Mouse (Mus musculus) cerebellum, postnatal 14 days (tissue): ENCODE measurements at regions not wholly inside any gene's neighbourhood (a gene's known extent, or its start where the extent isn't known, plus 50 kb on each side); places are given as distances from the start of the nearest gene placed in this dataset.
"Not testable (repeated sequence)": the region's sequence is repeated elsewhere in the genome, so short reads cannot be mapped to it uniquely, and the experiment has no call there.

Experiments
- DNase-seq, 2 experiments: peaks; one replicate each; pipeline ENCODE4 v3.0.0; 2021; ENCODE audit warnings: mixed read lengths in 2 of 2

GRCm38 (mm10) chr10:36884198-36884597, 90.1 kb upstream of the Hdac2 start:
- DNase-seq, result no peak

DNA sequence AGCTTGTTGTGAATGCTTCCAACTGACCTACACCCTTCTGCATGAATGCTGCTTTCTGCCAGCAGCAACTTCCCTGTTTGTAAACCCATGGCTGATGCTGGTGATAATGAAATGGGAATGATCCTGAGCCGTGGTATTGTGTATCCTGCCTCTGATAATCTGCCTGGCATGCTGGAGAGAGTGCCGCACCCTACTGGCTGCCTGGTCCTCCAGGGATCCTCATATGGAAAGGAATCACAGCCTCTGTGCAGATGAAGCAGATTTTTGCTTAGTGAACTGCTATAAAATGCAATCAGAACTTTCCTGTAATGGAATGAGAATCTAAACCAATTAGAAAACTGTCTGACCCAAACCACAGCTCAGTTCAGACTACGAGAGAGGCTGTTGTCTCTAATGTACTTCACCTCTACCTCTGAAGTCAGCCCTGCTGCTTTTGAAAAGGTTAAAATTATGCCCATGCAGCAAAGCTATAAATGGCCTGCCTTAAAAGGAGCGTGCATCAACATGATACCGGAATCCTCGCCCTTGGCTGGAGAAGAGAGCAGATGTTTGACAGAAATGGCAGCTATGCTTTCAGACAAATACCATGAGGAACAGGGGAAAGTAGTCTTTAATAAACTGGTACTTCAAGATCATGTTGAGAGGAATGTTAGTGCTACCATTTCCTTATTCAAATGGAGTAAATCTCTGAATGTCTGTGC, 76.3 kb upstream of the Hdac2 start:
- peak; percentile 4 to 8 for DNase-seq

- no peak for DNase-seq
Measured at GRCm38 (mm10) chr10:36908861-36909260, 65.5 kb upstream of the Hdac2 start.

GRCm38 (mm10) chr10:36918037-36918436, 56.3 kb upstream of the Hdac2 start:
- DNase-seq, result not testable (repeated sequence)

- no peak for DNase-seq
Measured at GRCm38 (mm10) chr10:36923756-36924155, 50.6 kb upstream of the Hdac2 start.

DNA sequence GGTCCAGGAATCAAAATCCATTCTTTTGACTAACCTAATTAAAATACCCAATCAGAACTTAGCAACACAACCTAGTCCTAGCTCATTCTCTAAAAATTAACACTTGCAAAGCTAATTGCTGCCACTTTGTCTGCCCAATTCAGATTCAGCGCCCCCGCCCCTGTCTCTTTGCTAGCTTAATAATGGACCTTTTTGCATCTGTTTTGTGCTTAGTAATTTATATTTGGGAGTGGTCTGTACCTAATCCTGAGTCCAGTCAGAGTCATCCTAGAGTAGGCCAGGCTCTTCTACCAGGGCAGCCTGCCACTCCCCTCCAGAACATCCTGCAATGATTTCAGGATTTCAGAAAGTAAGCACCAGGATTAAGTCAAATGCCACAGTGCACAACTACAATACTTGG, 50.2 kb upstream of the Hdac2 start:
- no peak for DNase-seq
